Mouse (Mus musculus): ENCODE data around the gene Tgif1.

Gene Tgif1

DNA sequence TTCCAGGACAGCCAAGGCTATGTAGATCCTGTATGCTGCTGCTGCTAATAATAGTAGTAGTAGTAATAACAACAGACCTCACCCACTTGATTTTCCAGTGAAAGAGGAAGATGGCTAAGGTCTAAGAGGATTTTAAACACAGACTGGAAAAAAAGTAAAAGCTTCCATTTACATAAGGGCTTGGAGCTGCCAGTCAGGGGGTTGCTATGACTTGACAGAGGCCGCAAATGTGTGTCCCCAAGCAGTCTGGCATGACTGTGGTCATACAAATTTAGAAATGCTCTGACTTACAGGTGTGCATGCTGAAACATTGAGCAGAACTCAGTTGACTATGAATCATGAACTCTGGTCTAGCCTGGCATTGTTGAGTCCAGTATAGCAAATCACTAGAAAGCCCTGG, 45.5 kb downstream of the Tgif1 start:
- no peak for DNase-seq (ENCODE audit: low spot score in 2 of 2)

DNA sequence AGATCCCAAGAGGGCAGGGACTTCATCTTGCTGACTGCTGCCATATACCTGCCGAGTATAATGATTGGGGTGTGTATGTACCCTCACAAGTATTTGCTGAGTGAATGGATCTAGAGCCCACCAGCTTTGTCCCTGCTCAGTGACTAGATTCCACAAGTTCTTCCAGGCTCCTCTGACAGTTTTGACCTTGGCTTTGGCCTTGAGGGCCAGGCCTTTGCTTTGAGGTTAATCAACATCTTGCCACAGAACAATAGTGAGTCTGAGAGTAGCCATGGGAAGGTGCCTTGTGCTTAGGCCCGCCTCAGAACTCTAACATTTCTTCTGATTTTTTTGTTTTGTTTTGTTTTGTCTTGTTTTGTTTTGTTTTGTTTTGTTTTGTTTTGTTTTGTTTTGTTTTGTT, 46.7 kb downstream of the Tgif1 start:
- no peak for DNase-seq (ENCODE audit: low spot score in 2 of 2)

DNA sequence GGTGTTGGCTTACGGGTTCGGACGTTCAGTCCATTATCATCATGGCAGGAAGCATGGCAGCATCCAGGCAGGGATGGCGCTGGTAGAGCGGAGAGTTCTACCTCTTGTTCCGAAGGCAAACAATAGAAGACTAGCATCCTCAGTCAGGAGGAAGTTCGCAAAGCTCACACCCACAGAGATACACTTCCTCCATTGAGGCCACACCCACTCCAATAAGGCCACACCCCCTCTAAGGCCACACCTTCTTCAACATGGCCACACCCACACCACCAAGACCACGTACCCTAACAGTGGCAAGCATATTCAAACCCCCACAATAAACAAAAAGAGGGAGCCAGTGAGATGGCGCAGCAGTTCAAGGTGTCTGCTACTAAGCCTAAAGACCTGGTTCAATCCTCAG, 47.5 kb downstream of the Tgif1 start:
- DNase-seq (ENCODE audit: low spot score in 2 of 2), result no peak

DNA sequence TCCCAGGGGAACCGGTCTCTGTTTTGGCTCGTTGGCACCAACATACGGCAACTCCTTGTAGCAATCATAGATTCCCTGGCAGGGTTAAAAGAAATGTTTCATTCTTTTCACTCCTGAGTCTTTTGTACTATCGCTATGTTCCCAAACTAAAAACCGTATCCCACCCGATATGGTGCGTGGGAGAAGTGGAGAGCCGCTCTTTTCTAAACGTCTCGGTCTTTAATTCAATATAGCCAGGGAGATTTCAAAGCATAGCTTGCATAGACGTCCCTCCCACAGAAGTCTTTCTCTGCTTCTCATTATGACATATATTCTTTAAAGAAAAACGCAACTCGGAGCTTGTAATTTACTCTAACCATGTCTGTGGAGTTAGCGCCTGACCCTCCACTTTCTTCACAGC, 51.3 kb downstream of the Tgif1 start:
- peak in 1 of 2 experiments; percentile 36 for DNase-seq (ENCODE audit: low spot score in 2 of 2)

DNA sequence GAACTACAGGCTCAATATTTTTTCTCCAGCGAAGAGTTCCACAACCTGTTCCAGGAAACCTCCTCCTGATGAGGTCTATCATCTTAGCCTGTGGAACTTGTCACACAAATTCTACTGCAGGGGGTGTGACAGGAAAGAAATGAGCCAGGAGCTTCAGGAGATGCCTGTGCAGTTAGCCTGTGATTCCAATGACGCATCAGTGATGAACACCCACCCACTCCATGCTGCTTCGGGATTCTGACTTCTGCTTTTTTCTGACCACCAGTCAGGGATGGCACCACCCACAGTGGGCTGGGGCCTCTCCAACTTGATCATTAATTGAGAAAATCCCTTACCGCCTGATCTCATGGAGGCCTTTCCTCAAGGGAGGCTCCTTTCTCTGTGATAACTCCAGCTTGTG, 54.1 kb downstream of the Tgif1 start:
- DNase-seq (ENCODE audit: low spot score in 2 of 2), result peak; percentile 37 to 43

DNA sequence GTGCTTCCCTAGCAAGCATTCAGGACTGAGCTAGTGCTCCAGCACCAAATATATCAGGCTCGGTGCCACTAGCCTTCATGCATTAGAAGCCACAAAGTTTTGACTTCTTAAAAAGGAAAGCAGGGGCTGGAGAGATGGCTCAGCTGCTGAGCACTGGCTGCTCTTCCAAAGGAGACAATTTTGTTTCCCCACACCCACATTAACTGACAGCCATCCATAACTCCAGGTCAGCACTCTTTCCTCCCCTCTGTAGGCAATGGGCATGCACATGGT, 55.6 kb downstream of the Tgif1 start:
- no peak for DNase-seq (ENCODE audit: low spot score in 2 of 2)

DNA sequence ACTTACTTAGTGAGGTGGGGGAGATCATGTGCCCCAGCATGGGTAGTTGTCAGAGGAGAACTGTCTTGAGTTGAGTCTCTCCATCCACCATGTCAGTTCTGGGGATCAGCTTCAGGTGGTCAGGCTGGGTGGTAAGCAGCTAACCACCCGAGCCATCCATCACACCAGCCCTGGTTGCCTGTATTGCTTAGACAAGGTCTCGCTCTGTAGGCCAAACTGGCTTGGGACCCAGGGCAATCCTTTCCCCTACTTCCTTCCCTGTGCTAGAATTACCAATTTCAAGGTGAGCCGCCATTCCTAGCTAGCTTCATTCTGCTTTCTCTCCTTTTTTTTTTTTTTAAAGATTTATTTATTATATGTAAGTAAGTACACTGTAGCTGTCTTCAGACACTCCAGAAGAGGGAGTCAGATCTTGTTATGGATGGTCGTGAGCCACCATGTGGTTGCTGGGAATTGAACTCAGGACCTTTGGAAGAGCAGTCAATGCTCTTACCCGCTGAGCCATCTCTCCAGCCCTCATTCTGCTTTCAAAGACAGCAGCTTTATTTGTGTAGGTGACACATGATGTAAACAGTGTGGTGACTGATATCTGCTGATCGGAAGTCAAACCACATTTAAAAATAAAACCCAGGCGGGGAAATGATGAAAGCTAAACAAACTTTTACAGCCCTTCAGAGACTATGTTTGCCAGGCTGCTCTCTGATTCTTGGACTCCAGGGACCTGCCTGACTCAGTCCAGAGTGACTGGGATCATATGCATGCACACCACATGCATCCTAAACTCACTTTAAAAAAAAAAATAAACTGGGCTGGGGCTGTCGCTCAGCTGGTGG, 56.2 kb downstream of the Tgif1 start:
- no peak for DNase-seq (ENCODE audit: low spot score in 2 of 2)

DNA sequence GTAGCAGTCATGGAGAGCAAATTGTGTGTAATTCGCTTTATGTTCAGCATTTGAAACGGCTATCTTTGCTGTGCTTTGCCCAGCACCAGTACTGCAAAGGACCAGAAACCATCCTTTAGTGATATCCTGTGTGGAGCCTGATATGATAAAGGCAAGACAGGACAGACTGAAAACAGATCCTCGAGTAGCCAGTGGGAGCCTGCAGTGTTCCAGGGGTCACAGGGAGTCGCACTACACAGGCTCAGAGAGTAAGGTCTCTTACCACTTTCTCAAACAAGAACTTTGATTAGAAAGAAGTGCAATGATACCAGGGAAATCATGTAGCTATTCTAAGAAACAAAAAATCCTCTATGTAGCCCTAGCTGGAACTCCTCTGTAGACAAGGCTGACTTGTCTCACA, 58.1 kb downstream of the Tgif1 start:
- DNase-seq (ENCODE audit: low spot score in 2 of 2), result no peak

DNA sequence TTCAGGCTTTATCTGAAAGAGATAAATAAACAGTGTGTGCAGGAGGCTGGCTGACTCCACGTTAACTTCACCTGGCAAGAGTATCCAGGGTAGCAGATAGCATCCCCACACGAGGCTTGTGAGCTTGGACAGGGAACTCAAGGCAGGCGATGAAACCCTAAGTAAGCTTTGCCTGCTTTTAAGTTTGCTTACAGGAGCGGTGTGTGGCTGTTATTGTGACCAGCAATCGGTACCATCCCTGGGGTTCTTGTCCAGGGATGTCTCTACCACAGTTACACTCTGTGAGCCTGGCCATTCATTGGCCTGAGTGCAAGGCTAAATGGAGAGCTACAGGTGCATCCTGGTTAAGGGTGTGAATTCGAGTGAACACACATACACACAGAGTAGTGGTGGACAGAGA, 58.6 kb downstream of the Tgif1 start:
- no peak for DNase-seq (ENCODE audit: low spot score in 2 of 2)

DNA sequence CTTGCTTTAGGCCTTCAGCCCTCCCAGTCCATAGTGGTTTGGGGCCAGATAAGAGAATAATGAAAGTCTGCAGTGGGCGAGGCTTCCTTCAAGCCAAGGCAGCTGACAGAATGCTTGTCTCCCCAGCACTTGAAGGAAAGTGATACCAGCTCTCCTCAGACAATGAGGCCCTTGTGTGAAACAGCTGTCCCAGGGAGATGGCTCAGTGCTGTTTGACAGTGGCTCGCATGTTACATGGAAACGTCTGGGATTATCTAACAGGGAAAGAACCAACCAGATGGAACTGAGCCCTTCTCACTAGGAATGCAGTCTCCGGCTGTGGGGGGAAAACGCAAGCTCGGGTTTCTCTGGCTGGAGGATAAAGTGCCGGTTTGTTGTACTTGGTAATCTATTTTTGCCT, 59.1 kb downstream of the Tgif1 start:
- peak in 1 of 2 experiments; percentile 20 for DNase-seq (ENCODE audit: low spot score in 2 of 2)
